Mouse (Mus musculus) cerebellum, adult 2 months (tissue): ENCODE measurements around the gene Rhbdf2. TPM values are rescaled to one million over a fixed set of nuclear protein-coding genes. Genes with fewer than 3 reads are reported as not detected.

ENCODE experiments used
- DNase-seq, 2 experiments: peaks; one replicate each; pipeline ENCODE4 v3.0.0; 2021
- H3K27ac ChIP-seq: fragments of 200-500 bp; 2 replicates; pipeline ENCODE4 v1.5.1; 2012; ENCODE audit warnings: low read length, control low read depth, inconsistent platforms; ENCODE audit not compliant: insufficient read depth
- H3K27me3 ChIP-seq: fragments of 200-500 bp; 2 replicates; pipeline ENCODE4 v1.6.1; 2012; ENCODE audit warnings: inconsistent platforms, mild to moderate bottlenecking, low read length, moderate library complexity; ENCODE audit not compliant: control insufficient read depth, insufficient read depth
- H3K4me1 ChIP-seq: fragments of 200-500 bp; 2 replicates; pipeline ENCODE4 v1.6.1; 2011; ENCODE audit warnings: low read length; ENCODE audit not compliant: control insufficient read depth, insufficient read depth
- H3K4me3 ChIP-seq: fragments of 200-500 bp; replicated peaks from 2 replicates; pipeline ENCODE3; 2011; ENCODE audit warnings: mild to moderate bottlenecking, low read depth, low read length, control low read depth; ENCODE audit not compliant: insufficient read depth
- CTCF ChIP-seq: fragments of 200-500 bp; IDR thresholded peaks from 2 replicates; pipeline ENCODE4 v1.5.1; 2011; ENCODE audit warnings: low read depth, mild to moderate bottlenecking, control low read depth, low read length, moderate library complexity, borderline replicate concordance; ENCODE audit not compliant: insufficient read depth
- POLR2A ChIP-seq: fragments of 200-500 bp; IDR thresholded peaks from 2 replicates; pipeline ENCODE4 v1.6.1; 2011; ENCODE audit warnings: low read length, control low read depth, borderline replicate concordance; ENCODE audit not compliant: insufficient read depth
- WGBS: fragments of 180-500 bp; shearing (Covaris S2); methylation state at CpG from one replicate; pipeline ENCODE4 v1.1.7; 2018; 5-methylcytosine and 5-hydroxymethylcytosine counted together
- polyA plus RNA-seq: library from polyadenylated mRNA; depleted of rRNA; stranded (reverse); fragments of >200 nt; gene quantifications from 2 replicates; pipeline ENCODE4 v1.2.3, GENCODE M21; 2012

Rhbdf2 gene
- polyA plus RNA-seq, 1 experiment, result 1.9 TPM

DNA sequence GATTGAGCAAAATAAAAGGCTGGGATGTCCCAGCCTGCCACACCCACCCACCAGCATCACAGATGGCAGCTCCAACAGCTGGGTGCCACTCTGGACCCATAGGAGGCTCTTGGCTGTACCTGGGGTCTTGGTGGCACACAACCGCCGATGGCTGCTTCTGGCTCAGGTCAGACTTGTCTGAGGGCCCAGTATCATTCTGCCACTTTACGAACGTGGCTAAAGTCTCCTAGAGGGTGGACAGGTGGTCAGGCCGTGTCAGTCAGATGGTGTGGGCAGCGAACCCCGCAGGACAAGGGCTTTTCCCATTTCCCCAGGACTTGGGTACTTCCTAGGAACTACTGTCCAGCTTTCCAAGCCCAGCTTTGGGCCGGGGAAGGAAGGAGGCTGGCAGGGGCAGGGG, 25.7 kb downstream of the Rhbdf2 start:
- DNase-seq, result peak in 1 of 2 experiments; percentile 57
- Histone ChIP-seq H3K4me1 (peaks cover 24% of the 10 kb centered on the region), H3K27me3 (no peaks in the 10 kb centered on the region), H3K4me3 (no peak overlapping the region), H3K27ac (no peak overlapping the region)
- TF ChIP-seq POLR2A (no peak), CTCF (no peak)
- WGBS, result 15% methylated on average over 8 of the region's 8 CpGs

DNA sequence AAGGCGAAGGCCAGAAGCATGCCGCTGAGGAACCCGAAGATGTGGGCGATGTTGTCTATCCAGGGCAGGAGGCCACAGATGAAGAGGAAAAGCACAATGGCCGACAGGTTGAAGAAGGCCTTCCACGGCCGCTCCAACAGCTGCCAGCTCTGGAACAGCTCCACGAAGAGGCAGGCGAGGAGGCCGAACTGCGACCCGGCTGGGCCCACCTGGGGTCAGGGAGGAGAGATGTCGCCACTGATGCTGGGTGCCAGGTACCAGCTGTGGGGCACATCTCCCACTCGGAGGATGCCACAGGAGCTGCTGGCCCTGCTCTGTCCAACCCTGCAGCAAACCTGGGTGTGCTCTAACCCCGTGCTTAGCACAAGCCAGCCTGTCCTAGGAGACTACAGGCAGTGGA, 27.6 kb downstream of the Rhbdf2 start:
- TF ChIP-seq CTCF (no peak), POLR2A (no peak)
- no peak overlapping the region for H3K4me3 ChIP-seq
- peaks cover 24% of the 10 kb centered on the region for H3K4me1 ChIP-seq
- no peaks in the 10 kb centered on the region for H3K27me3 ChIP-seq
- H3K27ac ChIP-seq, result no peak overlapping the region
- 82% methylated on average over 15 of the region's 15 CpGs for WGBS
- no peak for DNase-seq

DNA sequence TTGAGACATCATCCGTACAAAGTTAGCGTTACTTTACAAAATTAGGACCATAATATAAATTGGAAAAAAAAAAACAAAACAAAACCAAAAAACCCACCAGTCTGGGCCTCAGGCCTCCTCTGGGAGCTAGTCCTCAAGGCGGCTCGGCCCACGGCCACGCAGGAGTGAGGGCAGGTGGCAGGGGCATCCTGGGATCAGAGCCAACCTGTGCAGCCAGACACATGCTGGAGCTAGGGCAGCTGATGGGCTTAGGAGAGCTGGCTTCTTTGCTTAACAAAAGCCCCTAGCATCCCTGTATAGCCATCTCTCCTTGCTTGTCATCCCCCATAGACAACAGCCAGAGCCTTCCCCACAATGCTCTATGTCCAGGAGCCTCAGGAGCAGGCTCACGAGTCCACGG, 28.6 kb downstream of the Rhbdf2 start:
- 84% methylated on average over 8 of the region's 8 CpGs for WGBS
- H3K4me3 ChIP-seq, result no peak overlapping the region
- TF ChIP-seq POLR2A (no peak), CTCF (no peak)
- peaks cover 28% of the 10 kb centered on the region for H3K4me1 ChIP-seq
- DNase-seq, result no peak
- no peak overlapping the region for H3K27ac ChIP-seq
- no peaks in the 10 kb centered on the region for H3K27me3 ChIP-seq

DNA sequence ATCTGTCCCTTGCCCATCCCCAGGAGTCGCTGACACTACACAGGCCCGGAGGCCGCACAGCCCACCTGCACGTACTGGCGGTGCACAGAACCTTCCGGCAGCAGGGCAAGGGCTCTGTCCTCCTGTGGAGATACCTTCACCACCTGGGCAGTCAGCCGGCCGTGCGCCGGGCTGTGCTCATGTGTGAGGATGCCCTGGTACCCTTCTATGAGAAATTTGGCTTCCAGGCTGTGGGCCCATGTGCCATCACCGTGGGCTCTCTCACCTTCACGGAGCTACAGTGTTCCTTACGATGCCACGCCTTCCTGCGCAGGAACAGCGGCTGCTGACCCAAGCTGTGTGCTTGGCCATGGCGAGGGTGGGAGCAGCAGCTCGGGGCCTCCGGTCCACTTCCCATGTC, 30.1 kb downstream of the Rhbdf2 start:
- DNase-seq, result no peak
- Histone ChIP-seq H3K4me1 (peaks cover 30% of the 10 kb centered on the region), H3K4me3 (no peak overlapping the region), H3K27me3 (no peaks in the 10 kb centered on the region), H3K27ac (no peak overlapping the region)
- no peak for TF ChIP-seq POLR2A
- TF ChIP-seq CTCF, result no peak
- WGBS, result 89% methylated on average over 19 of the region's 19 CpGs

DNA sequence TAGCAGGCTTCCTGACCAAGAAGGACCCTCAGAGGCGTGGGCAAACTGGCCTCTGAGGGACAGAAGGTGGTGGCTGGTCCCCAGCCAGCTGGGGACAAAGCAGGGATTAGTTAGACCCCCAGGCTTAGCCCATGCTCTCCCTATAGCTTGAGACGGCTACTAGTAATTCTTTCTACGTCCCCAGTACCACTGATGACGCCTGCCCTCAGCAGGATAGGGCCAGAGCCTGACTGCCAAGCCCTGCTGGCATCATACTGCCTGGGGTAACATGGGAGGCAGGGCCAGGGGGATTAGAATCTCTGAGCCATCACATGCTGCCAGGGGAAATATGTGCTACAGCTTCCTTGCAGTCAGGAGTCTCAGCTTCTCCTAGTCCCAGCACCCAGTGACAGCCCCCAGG, 33.5 kb downstream of the Rhbdf2 start:
- Histone ChIP-seq H3K4me3 (no peak overlapping the region), H3K4me1 (peaks cover 17% of the 10 kb centered on the region), H3K27ac (no peak overlapping the region), H3K27me3 (no peaks in the 10 kb centered on the region)
- no peak for DNase-seq
- TF ChIP-seq POLR2A (no peak), CTCF (no peak)
- WGBS, result 28% methylated on average over 4 of the region's 4 CpGs

DNA sequence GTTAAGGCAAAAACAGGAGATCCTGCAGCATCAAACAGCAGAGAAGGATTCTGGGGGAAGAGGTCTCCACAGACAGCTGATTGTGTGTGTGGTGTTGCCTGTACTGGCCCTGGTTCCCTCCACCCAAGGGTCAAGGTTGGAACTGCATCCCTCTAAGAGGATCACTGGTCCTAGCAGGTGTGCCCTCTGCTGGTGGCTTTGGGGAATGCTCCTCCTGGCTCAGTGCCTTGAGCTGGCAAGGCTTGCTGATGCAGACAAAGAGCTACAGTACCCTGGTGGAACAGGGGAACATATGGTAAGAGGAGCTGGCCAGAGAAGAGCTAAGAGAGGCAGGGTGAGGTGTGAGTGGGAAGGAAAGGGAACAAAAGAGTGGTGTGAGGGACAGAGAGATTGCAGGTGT, 34.4 kb downstream of the Rhbdf2 start:
- TF ChIP-seq POLR2A, result no peak
- TF ChIP-seq CTCF, result peak; percentile 100
- peaks cover 14% of the 10 kb centered on the region for H3K4me1 ChIP-seq
- H3K27me3 ChIP-seq, result no peaks in the 10 kb centered on the region
- no peak overlapping the region for H3K27ac ChIP-seq
- DNase-seq, result peak; percentile 98 to 100
- H3K4me3 ChIP-seq, result no peak overlapping the region

DNA sequence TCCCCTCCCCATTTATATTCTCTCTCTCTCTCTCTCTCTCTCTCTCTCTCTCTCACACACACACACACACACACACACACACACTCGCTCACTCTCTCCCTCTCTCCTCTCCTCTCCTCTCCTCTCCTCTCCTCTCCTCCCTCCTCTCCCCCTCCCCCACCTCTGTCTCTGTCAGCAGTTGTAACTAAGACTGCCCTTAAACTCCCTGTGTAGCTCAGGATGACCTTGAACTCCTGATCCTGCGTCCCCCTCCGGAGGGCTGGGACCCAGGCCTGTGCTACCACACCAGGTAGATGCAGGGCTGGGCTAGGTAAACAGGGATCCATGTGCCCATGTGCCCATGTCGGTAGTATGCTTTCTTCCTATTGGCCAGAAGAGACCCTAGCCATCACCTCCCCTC, 35.2 kb downstream of the Rhbdf2 start:
- TF ChIP-seq CTCF, result no peak
- no peak for TF ChIP-seq POLR2A
- no peak overlapping the region for H3K4me3 ChIP-seq
- H3K27ac ChIP-seq, result no peak overlapping the region
- 93% methylated on average over 4 of the region's 4 CpGs for WGBS
- H3K27me3 ChIP-seq, result no peaks in the 10 kb centered on the region
- H3K4me1 ChIP-seq, result peaks cover 18% of the 10 kb centered on the region
- DNase-seq, result no peak

DNA sequence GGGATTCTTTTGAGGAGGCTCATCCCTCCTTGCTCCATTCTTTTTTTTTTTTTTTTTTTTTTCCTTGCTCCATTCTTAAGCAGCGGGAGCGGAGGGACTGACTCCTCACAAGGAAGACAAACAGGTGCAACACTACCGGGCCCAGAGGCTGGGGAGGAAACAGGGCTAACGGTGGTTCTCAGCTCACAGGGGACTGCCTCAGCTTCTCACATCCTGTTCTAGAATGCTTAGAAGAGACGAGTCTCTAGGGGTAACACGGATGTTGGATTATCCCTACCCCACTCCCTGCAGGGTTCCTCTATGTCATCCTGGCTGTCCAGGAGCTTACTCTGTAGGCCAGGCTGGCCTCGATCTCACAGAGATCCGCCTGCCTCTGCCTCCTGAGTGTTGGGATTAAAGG, 37.2 kb downstream of the Rhbdf2 start:
- no peak overlapping the region for H3K27ac ChIP-seq
- no peak for DNase-seq
- no peak for TF ChIP-seq CTCF
- no peak for TF ChIP-seq POLR2A
- WGBS, result 78% methylated on average over 8 of the region's 8 CpGs
- no peak overlapping the region for H3K4me3 ChIP-seq
- H3K4me1 ChIP-seq, result peaks cover 18% of the 10 kb centered on the region
- H3K27me3 ChIP-seq, result no peaks in the 10 kb centered on the region
